Mouse (Mus musculus) B cell, adult 2 months (primary cell): ENCODE results near the gene Cmip.
"Not testable (repeated sequence)": the region's sequence is repeated elsewhere in the genome, so short reads cannot be mapped to it uniquely, and the experiment has no call there.

Source experiments
- DNase-seq, 2 experiments: peaks; one replicate each; pipeline ENCODE4 v3.0.0; 2022

The Cmip gene

GRCm38 (mm10) chr8:117393853-117394252 is 137.0 kb downstream of the Cmip start:
- DNase-seq: no peak

- DNase-seq: no peak
Observed at GRCm38 (mm10) chr8:117395055-117395454, 138.2 kb downstream of the Cmip start.

GRCm38 (mm10) chr8:117396884-117397283 is 140.0 kb downstream of the Cmip start:
- no peak for DNase-seq

GRCm38 (mm10) chr8:117397751-117398150 is 140.9 kb downstream of the Cmip start:
- no peak for DNase-seq

GRCm38 (mm10) chr8:117399229-117399628 is 142.4 kb downstream of the Cmip start:
- no peak for DNase-seq

GRCm38 (mm10) chr8:117400820-117401219 is 144.0 kb downstream of the Cmip start:
- DNase-seq: no peak

GRCm38 (mm10) chr8:117401880-117402279 is 145.0 kb downstream of the Cmip start:
- DNase-seq: no peak

GRCm38 (mm10) chr8:117402911-117403704 is 146.2 kb downstream of the Cmip start:
- no peak for DNase-seq

GRCm38 (mm10) chr8:117403705-117404476 is 147.0 kb downstream of the Cmip start:
- DNase-seq: no peak

GRCm38 (mm10) chr8:117406081-117406480 is 149.2 kb downstream of the Cmip start:
- no peak for DNase-seq

GRCm38 (mm10) chr8:117408634-117409033 is 151.8 kb downstream of the Cmip start:
- DNase-seq: no peak

GRCm38 (mm10) chr8:117409056-117409455 is 152.2 kb downstream of the Cmip start:
- DNase-seq: no peak

GRCm38 (mm10) chr8:117410391-117410790 is 153.5 kb downstream of the Cmip start:
- no peak for DNase-seq

- DNase-seq: no peak
Observed at GRCm38 (mm10) chr8:117410901-117411300, 154.0 kb downstream of the Cmip start.

- DNase-seq: no peak
Observed at GRCm38 (mm10) chr8:117412232-117412631, 155.4 kb downstream of the Cmip start.

GRCm38 (mm10) chr8:117417830-117418229 is 161.0 kb downstream of the Cmip start:
- DNase-seq: no peak

- no peak for DNase-seq
Observed at GRCm38 (mm10) chr8:117420841-117421534, 164.1 kb downstream of the Cmip start.

- no peak for DNase-seq
Observed at GRCm38 (mm10) chr8:117421838-117422237, 165.0 kb downstream of the Cmip start.

GRCm38 (mm10) chr8:117422343-117422742 is 165.5 kb downstream of the Cmip start:
- no peak for DNase-seq

- no peak for DNase-seq
Observed at GRCm38 (mm10) chr8:117423029-117423428, 166.2 kb downstream of the Cmip start.

GRCm38 (mm10) chr8:117427816-117428215 is 171.0 kb downstream of the Cmip start:
- DNase-seq: not testable (repeated sequence)

GRCm38 (mm10) chr8:117428524-117429162 is 171.8 kb downstream of the Cmip start:
- no peak for DNase-seq

- DNase-seq: no peak
Observed at GRCm38 (mm10) chr8:117430624-117431023, 173.8 kb downstream of the Cmip start.
